Mouse (Mus musculus): Measurements from ENCODE around the gene Ndufc2.
A peak's percentile ranks its signal among the peaks of the same experiment; 100 is the strongest.

Ndufc2 gene

DNA sequence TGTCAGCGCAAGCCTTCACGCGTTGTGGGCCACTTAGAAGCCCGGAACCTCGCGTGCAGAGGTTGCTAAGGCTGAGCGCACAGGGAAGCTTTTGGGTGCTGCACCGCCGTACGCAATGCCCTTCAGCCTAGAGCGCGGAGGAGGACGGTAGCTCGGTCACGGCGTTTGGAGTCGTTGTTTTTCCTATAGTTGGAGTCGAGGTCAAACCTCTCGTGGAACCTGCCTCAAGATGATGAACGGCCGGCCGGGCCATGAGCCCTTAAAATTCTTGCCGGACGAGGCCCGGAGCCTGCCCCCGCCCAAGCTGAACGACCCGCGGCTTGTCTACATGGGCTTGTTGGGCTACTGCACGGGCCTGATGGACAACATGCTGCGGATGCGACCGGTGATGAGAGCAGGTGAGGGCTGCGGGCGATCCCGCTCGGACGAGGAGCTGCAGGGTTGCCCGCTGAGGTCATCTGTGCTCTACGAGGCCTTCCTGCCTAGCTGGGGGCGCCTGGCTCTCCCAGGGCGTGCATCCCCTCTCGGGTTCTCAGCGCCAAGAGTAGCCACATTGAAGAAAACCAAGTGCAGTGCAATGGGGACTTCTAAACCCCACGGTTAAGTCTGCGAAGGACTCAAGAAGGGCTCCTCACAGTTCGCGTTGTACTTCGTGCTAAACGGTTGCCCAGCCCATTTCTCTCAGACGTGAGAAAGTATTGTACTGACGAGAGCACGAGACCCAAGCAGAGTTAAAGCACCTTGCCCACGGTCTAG, at the start of gene Ndufc2:
Gene Ndufc2, plus strand, starts transcription at position 44 of the 756 bp plus-strand sequence.
- DNase-seq: peak; percentile 78

GRCm38 (mm10) chr7:97350891-97351290, 48.9 kb upstream of the Ndufc2 start:
- no peak for DNase-seq

GRCm38 (mm10) chr7:97351792-97352513, 47.9 kb upstream of the Ndufc2 start:
- no peak for DNase-seq

GRCm38 (mm10) chr7:97353356-97353755, 46.4 kb upstream of the Ndufc2 start:
- DNase-seq: no peak

GRCm38 (mm10) chr7:97355068-97355841, 44.5 kb upstream of the Ndufc2 start:
- DNase-seq: no peak

- no peak for DNase-seq
These were observed 43.5 kb upstream of the Ndufc2 start for GRCm38 (mm10) chr7:97356253-97356652.

DNA sequence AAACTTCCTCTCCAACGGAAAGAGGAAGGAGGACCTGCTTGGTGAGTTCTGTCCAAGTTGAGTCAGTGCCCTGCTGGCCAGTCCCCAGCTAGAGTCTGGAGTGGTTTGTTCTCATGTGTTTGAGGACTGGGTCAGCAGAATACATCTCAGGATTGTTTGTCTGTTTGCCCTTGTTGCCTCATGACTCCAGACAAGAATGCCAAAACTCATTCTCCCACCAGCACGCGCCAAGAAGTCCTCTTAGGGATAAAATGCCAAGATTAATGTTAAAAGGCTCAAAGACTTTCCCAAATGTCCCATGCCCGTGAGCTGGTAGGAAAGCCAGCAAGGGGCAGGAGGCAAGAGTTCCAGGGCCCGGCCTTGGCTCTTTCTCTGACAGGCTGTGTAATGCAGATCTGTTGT, 42.9 kb upstream of the Ndufc2 start:
- no peak for DNase-seq

GRCm38 (mm10) chr7:97357840-97358239, 42.0 kb upstream of the Ndufc2 start:
- DNase-seq: no peak

DNA sequence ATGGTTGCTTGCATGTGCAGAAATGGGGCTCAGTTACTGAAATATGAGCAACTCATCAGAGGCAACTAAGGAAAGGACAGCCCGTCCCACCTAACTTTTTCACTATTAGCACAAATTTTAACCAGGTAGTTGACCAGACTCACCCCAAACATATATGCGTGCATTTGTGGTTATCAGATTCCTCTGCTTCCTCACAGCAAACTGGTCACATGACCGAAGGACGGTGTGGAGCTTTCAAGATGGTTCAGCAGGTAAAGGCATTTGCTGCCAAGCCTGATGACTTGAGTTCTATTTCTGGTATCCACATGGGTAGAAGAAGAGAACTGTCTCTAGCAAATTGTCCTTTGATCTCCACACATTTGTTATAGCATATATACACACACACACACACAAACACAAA, 41.5 kb upstream of the Ndufc2 start:
- no peak for DNase-seq

- DNase-seq: no peak
These were observed 39.6 kb upstream of the Ndufc2 start for GRCm38 (mm10) chr7:97360166-97360565.

DNA sequence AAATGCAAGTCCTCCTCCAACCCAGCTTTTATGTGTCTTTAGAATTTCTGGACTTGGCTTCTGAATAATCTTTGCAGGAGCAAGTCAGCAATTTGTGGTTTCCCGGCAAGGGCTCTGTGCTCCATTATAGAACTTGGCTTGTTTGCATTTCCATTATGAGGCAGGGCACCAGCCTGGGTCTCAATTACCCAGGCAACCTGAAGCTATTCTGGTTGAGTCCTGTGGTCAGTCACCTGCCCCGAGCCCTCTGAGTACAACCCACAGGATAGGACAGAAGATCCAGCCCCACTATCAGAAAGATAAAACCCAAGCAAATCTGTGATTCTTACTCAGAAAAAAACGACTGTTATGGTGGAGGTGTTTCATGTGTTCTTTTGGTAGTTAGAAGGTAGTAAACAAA, 38.8 kb upstream of the Ndufc2 start:
- no peak for DNase-seq

GRCm38 (mm10) chr7:97361467-97361866, 38.3 kb upstream of the Ndufc2 start:
- DNase-seq: no peak

- DNase-seq: no peak
These were observed 33.9 kb upstream of the Ndufc2 start for GRCm38 (mm10) chr7:97365887-97366286.

DNA sequence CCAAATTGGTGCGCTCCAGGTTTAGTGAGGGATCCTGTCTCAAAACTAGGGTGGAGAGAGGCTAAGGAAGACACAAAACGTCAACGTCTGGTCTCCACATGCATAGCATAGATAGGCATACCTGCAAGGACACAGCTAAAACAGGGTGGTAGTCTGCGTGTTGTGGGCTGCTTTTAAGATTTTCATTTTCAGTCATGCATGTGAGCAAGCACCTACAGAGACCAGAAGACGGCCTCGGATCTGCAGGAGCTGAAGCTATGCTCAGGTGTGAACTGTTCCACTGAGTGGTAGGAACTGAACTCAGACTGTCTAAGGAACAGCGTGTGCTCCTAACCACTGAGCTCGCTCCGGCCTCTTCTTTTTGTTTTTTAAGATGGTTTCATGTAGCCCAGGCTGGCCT, 24.7 kb upstream of the Ndufc2 start:
- DNase-seq: no peak

- DNase-seq: no peak
These were observed 23.9 kb upstream of the Ndufc2 start for GRCm38 (mm10) chr7:97375906-97376305.

GRCm38 (mm10) chr7:97379304-97379703, 20.5 kb upstream of the Ndufc2 start:
- DNase-seq: no peak

DNA sequence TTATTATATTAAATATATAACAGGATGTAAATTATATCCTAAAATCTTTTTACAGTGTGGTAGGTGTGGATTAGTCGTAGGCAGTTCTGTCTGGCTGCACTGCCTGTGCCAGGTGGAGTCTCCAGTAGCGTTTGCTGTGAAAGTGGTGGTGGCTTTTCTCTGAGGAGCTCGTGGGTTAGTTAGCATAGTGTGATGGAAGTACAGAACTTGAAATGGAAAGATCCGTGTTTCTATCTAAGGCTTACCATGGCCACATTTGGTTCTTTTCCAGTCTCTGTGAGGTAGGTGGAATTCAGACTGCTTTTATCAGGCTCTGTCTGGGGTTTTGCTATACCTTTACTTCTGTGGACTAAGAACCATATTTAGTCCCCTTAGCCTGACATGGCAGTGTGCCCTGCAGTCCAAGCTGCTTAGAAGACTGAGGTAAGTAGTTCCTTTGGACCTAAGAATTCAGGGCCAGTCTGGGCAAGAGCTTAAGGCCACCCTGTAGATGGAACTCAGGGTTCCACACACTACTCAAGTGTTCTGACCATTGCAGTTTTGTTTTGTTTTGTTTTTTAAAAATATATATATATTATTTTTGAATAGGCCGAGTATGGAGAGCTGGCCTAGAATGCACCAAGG, 19.2 kb upstream of the Ndufc2 start:
- no peak for DNase-seq

DNA sequence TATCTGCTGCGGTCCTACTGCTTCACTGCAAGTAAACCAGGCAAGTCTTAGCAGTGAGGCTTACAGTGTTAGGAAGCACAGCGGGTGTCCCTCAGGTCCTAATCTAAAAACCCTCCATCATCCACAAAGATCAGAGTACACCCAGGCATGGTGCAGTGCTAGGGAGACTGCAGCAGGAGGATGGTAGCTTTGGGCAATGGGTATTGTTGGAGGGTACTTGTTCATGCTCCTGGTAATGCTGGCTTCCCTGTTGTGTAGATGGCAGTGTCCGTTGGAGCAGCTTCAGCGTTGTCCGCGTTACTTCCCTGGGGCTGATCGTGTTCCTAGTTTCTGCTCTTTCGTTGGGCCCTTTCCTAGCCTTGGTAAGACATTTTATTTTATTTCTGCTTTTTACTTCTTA, 17.1 kb upstream of the Ndufc2 start:
- DNase-seq: no peak

DNA sequence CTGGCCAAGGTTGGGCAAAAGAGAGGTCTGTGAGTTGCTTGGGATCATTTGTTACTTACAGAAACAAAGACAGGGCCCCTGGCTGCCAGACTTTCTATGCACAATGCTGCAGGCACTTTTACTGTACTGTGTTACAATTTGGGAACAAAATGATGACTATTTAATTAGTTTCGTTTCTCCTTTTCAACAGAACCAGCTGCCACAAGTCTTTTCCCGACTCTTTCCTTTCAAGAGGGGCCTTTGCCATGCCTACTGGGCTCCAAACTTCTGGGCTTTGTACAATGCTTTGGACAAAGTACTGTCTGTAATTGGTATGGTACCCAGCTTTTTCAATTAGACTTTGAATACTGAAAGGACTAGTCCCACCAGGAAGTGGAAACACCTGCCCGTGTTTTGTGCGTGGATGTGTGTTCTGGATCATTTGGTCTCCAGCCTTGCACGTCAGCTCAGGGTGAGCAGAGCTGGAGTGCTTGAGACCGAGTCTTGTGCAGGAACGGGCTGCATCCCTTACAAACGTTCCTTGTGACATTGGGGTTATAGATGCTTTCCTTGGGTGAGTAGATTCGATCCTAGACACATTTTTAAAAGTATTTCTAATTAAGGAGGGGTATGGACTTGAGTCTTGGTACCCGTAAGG, 16.2 kb upstream of the Ndufc2 start:
- no peak for DNase-seq

- DNase-seq: peak; percentile 53
These were observed 13.5 kb upstream of the Ndufc2 start for GRCm38 (mm10) chr7:97386106-97386805.

DNA sequence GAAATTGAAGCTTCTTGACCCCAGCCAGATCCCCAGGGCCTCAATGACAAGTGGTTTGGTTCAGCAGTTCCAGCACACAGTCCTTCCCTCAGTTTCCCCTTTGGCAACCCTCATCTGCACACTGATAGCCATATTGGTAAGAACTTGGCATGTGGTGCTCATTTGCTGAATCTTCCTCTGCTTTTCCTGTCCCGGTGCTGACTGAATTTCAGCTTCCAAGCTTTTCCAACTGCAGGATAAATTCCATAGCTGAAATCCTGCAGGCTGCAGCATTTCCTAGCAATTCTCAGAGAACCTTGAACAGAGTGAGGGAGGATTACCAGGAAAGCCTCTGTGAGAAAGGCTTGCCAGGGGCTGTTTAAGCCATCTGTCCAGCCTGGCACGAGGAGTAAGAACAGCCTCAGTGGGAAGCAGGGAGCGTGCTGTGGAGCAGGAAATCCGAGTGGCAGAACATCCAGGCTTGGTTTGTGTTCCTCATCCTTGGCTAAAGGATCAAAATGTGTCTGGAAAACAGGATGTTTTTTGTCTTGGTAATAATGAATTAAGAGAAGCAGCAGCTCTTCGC, 12.9 kb upstream of the Ndufc2 start:
- peak; percentile 98 for DNase-seq
